Mouse (Mus musculus) fibroblast of lung, adult 2 months (primary cell): ENCODE results near the gene Eif2ak3.

Experiments used
- DNase-seq: peaks from one replicate; pipeline ENCODE4 v3.0.0-alpha.2; 2011; ENCODE audit warnings: low read depth

Eif2ak3 gene

GRCm38 (mm10) chr6:70903689-70904088 is 59.4 kb downstream of the Eif2ak3 start:
- no peak for DNase-seq

GRCm38 (mm10) chr6:70909572-70909971 is 65.3 kb downstream of the Eif2ak3 start:
- DNase-seq = no peak

DNA sequence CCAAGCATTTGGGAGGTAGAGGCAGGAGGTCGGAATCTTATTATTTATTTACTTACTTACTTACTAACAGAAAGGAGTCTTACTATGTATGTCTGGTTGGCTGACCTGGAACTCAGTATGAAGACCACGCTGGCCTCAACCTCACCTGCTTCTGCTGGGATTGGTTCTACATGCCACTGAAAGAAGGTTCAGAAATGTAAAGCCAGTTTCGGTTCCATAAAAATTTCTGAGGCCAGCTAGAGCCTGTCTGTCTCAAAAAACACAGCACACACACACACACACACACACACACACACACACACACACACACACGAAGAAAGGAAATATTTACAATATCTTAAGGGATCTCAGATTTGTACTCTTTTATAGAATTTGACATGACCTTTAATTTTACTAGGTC is 66.0 kb downstream of the Eif2ak3 start:
- no peak for DNase-seq

DNA sequence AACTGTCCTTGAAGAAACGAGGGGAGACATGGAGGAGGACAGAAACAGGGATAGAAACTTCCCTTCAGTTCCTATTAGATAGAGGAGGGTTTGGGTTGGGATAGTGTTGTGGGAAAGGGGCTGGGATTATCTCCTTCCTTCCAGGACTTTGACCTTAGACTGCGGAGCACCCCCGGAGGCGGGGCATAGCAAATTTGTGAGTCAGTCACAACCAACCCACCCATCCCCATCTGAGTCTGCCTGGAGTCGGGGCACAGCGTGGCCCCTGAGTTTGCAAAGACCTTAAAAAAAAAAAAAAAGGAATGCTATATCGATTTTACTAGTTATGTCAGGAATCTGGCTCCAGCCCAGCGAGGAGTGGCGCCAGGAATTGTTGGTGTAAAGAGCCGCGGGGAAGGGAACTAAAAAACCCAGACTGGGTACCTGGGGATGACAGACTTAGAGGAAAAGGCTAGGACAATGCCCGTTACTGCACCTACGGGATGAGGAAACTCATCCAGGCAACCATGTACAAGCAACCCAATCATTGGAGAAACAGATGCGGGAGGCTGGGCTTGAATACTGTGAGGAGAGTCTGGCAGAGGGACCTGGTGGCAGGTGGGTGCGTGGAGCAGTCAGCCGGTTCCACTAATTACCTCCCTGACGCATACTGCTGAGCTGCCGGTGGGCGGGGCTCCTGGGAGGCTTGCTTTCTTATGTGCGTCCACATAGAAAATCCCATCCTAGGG is 67.5 kb downstream of the Eif2ak3 start:
- DNase-seq = no peak

DNA sequence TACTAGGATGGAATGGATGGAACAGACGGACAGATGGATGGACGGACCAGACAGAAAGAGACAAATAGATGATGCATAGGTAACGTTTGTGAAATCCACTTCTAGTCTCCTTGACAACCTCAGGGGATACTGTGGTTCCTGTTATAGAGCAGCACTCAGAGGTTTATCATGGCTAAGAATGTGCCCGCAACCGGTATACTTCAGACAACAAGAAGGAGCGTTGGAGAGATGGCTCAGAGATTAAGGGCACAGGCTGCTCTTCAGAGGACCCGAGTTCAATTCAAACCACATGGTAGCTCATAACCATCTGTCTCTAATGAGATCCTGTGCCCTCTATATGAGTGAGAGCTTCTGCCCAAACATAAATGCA is 68.1 kb downstream of the Eif2ak3 start:
- DNase-seq = no peak

GRCm38 (mm10) chr6:70918827-70919226 is 74.5 kb downstream of the Eif2ak3 start, which contains the start of gene Tex37:
Tex37 (minus strand) TSS chr6:70918927.
- DNase-seq = no peak

GRCm38 (mm10) chr6:70921274-70922074 is 77.2 kb downstream of the Eif2ak3 start:
- peak; percentile 2 for DNase-seq

GRCm38 (mm10) chr6:70931801-70932200 is 87.5 kb downstream of the Eif2ak3 start:
- DNase-seq = no peak

DNA sequence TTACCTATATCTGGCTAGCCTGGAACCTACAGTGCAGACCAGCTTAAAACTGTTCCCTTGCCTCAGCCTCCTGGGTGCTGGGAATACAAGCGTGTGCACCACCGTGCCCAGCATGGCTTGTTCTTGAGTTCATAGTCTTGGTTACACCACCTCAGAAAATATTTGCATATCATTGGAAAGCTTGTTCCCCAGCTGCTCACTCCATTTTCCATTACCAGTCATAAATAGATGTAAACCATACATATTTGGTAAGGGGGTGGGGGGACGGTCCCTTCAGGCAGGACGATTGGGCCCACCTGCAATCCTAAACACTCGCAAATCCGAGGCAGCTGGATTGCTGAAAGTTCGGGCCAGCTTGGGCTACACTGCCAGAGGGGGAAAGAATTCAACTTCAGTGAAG is 109.0 kb downstream of the Eif2ak3 start:
- DNase-seq = no peak

DNA sequence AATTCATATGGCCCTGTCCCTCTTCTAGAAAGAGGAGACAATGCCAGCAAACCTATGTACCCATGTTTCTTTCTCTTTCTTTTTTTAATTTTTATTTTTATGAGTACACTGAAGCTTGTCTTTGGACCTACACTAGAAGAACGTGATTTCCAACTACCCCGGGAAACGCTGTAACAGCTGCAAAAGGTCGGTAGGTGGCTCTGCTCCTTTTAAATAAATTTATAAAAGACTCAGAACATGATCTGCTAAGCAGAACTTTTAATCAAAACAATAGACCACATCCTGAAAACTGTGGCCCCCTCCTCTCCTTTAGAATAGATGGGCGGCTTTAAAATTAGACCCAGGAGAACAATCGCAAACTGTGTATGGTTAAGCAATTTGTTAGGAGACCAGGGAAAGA is 109.7 kb downstream of the Eif2ak3 start:
- no peak for DNase-seq
